Mouse (Mus musculus) bone marrow, adult 2 months (tissue): ENCODE measurements at regions not wholly inside any gene's neighbourhood (a gene's known extent, or its start where the extent isn't known, plus 50 kb on each side); places are given as distances from the start of the nearest gene placed in this dataset.

ENCODE experiments used
- H3K27ac ChIP-seq: fragments of 200-500 bp; 2 replicates; pipeline ENCODE4 v1.5.1; 2012; ENCODE audit warnings: low read depth, mild to moderate bottlenecking, control low read depth, inconsistent platforms, low read length; ENCODE audit not compliant: control insufficient read depth, poor library complexity, insufficient read depth
- H3K4me1 ChIP-seq: fragments of 200-500 bp; 2 replicates; pipeline ENCODE4 v1.6.1; 2011; ENCODE audit warnings: low read length; ENCODE audit not compliant: control insufficient read depth, insufficient read depth
- H3K4me3 ChIP-seq: fragments of 200-500 bp; replicated peaks from 2 replicates; pipeline ENCODE3; 2011; ENCODE audit warnings: mild to moderate bottlenecking, low read depth, low read length, control low read depth; ENCODE audit not compliant: control insufficient read depth
- CTCF ChIP-seq: fragments of 200-500 bp; IDR thresholded peaks from 2 replicates; pipeline ENCODE4 v1.5.1; 2011; ENCODE audit warnings: low read length, control low read depth; ENCODE audit not compliant: control insufficient read depth, insufficient read depth
- POLR2A ChIP-seq: fragments of 200-500 bp; IDR thresholded peaks from 2 replicates; pipeline ENCODE4 v1.6.1; 2011; ENCODE audit warnings: low read depth, mild to moderate bottlenecking, control low read depth, low read length, borderline replicate concordance; ENCODE audit not compliant: control insufficient read depth
- WGBS: fragments of 180-500 bp; shearing (Covaris S2); methylation state at CpG from one replicate; pipeline ENCODE4 v1.1.7; 2018; 5-methylcytosine and 5-hydroxymethylcytosine counted together

DNA sequence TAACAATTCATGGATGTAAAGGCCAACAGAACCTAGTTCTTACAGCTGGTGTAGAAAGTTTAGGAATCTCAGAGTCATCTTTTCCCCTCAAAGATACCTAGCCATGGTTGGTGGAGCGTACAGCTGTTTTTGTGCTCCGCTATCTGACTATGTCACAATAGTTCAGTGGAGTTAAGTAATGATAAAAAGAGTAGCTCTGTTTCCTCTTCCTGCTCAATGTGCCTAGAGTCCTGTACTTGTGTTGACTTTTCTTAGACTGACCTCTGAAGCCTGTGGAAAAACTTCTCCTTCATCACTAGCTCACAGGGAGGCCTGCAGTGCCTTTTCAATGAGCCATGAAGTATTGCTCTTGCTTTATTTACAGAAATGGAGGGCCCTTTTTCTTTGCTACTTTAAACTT lies 232.1 kb downstream of the Gm11146 start:
- Histone ChIP-seq H3K4me3 (no peak overlapping the region), H3K4me1 (no peaks in the 10 kb centered on the region), H3K27ac (no peak overlapping the region)
- TF ChIP-seq POLR2A, result no peak
- no peak for TF ChIP-seq CTCF
- WGBS, result 57% methylated on average over 2 of the region's 2 CpGs

DNA sequence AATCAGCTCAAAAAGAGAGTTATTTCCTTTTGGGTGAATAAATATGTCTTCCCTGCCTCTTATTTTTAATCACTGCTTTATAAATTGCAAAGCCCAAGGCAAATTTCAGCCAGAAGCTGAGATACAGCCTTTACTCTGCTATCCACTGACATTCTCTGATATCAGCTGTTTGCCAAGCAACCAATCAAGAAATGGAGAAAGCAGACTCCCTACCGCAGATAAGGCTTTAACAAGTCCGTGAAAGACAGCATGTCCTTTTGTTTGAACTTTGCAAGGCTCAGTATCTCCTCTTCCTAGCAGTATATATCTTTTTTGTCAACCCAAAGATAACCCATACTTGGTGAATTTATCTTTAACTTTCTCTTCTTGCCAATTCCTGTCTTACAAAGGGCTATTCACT lies 236.6 kb downstream of the Gm11146 start:
- Histone ChIP-seq H3K4me3 (no peak overlapping the region), H3K4me1 (no peaks in the 10 kb centered on the region), H3K27ac (no peak overlapping the region)
- TF ChIP-seq CTCF, result no peak
- no peak for TF ChIP-seq POLR2A
- 74% methylated on average over 2 of the region's 2 CpGs for WGBS

DNA sequence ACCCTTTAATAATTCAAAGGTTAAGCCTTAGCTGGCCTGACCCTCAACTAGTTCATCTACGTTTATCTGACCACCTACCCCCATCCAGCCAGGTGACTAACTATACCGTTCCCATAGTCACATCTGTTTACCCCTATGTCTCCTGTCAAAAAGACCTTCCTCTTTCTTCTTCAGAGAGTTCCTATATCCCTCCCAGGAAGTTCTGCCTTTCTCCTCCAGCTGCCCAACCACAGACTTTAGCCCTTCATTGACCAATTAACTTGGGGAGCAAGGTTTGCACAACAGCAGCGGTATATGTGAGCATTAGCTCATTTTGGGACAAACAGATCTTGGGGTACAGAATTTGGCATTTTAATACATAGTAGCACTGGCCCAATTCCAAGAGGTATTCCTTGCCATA lies 237.5 kb downstream of the Gm11146 start:
- H3K27ac ChIP-seq, result no peak overlapping the region
- TF ChIP-seq POLR2A (no peak), CTCF (no peak)
- H3K4me1 ChIP-seq, result no peaks in the 10 kb centered on the region
- no peak overlapping the region for H3K4me3 ChIP-seq
- WGBS, result 47% methylated on average over 3 of the region's 3 CpGs

DNA sequence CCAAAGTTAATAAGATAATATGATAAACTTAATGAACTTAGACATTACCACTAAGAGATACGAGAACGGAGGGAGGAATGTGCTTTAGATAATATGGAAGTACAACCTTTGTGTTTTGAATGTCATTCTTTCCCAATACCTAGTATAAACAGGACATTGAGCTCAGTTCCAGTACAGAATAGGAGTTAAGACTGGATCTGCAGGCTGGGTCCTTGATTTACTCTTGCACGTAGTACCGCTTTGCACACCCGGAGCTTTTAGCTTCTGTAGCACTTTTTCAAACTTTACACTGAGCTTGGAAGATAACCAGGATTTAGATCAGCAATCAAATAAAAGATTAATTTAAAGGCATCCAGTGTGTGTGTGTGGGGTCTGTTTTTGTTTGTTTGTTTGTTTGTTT lies 242.7 kb downstream of the Gm11146 start:
- H3K27ac ChIP-seq, result no peak overlapping the region
- no peak overlapping the region for H3K4me3 ChIP-seq
- no peaks in the 10 kb centered on the region for H3K4me1 ChIP-seq
- TF ChIP-seq POLR2A (no peak), CTCF (no peak)
- 89% methylated on average over 5 of the region's 5 CpGs for WGBS

DNA sequence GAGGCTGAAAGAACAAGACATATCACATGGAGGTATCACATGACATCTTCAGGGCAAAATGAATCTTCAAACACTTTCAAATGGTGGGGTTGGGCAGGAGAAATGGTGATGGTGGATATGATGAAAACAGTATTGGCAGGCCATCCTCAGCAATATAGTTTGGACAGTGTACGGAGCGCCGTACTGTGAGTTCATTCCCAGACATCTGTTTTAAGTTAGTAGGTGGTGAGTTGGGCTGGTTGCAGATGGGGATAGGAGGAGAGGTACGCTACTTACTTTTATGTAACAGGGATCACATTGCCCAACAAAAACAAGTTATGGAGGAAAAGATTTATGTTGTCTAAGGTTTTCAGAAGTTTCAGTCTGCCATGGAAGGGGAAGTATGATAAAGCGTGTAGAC lies 246.6 kb downstream of the Gm11146 start:
- TF ChIP-seq POLR2A (no peak), CTCF (no peak)
- WGBS, result 83% methylated on average over 5 of the region's 5 CpGs
- Histone ChIP-seq H3K27ac (no peak overlapping the region), H3K4me1 (no peaks in the 10 kb centered on the region), H3K4me3 (no peak overlapping the region)

DNA sequence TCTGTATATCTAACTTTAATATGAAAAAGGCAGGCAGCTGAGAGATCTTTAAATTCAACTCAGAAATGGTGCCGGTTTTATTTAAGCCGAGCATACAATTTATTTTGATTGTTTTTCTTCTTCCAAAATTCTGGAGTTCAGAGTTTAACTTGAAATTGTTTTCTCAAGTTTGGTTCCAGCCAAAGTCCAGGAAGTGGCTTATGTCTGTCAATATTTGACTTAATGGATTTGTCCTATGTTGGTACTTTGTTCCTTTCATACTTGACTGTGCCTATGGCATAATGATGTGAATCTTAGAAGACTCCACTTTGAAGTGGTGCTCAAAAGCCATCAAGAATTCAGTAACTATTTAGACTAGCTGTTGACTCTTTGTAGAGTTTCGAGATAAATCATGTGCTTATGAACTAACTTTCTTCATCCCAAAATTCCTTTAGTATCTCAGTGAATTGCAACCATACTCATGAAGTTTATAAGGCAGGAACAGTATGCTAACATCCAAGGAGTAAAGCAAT lies 247.6 kb downstream of the Gm11146 start:
- TF ChIP-seq CTCF (no peak), POLR2A (no peak)
- Histone ChIP-seq H3K4me3 (no peak overlapping the region), H3K4me1 (no peaks in the 10 kb centered on the region), H3K27ac (no peak overlapping the region)
- WGBS, result 80% methylated on average over 3 of the region's 3 CpGs

DNA sequence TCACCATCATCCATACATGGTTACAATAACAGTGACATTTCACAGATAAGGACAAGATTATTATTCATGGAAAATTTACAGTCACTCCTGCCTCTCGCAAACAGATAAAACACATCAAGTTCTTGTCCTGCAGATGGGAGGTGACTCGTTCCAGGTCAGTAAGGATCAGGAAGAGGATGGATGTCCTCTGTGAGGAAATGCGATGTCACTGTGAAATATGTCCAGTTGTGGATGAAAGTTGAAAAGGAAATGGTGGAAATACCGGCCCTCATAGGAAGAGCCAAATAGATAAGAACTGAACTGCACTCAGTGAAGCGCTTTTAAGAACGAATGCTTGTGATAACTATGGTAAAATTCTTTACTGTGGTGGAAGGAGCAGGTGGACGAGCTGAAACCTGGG lies 255.8 kb downstream of the Gm11146 start:
- H3K27ac ChIP-seq, result no peak overlapping the region
- H3K4me3 ChIP-seq, result no peak overlapping the region
- no peaks in the 10 kb centered on the region for H3K4me1 ChIP-seq
- TF ChIP-seq CTCF (no peak), POLR2A (no peak)
- 61% methylated on average over 7 of the region's 7 CpGs for WGBS

DNA sequence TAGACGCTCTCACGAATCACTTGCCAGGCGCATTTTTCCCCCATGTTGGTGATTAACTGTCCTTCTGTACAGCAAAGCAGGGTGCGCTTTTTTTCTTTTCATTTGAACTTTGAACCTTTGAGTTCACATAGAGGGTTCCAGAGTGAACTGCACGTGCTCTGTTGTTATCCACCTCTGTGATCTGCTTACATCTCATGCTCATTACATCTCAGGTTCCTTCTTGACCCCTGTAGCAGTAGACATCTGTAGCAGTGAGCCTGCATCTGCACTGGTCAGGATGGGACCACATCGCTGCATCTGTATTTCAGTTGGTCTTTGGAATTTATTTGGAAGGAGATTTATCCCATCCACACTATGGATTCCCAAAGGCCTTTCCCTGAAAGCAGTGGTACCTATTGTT lies 269.6 kb downstream of the Gm11146 start:
- Histone ChIP-seq H3K4me3 (no peak overlapping the region), H3K27ac (no peak overlapping the region), H3K4me1 (no peaks in the 10 kb centered on the region; the same call in 1 of the 2 replicates)
- TF ChIP-seq POLR2A (no peak), CTCF (no peak)
- WGBS, result 84% methylated on average over 6 of the region's 6 CpGs

DNA sequence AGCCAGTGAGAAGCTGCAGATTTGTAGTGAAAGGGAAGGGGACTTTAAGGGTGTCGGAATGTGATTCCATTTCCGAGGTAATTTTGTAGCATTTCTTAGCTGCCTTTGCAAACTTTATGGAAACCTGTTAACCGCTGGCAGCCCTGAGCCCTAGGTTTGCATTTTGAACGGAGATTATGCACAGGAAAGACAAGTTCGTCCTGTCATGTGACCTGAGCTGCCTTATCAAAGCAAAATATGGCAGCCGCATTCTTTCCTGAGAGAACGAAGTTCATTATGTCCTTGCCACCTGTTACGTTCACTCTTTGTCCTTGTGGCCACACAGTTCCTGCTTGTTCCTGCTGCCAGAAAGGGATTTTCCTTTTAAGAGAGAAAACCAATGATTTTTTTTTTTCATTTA lies 270.9 kb downstream of the Gm11146 start:
- TF ChIP-seq POLR2A (no peak), CTCF (no peak)
- H3K27ac ChIP-seq, result no peak overlapping the region
- H3K4me3 ChIP-seq, result no peak overlapping the region
- no peaks in the 10 kb centered on the region; the same call in 1 of the 2 replicates for H3K4me1 ChIP-seq
- 2% methylated on average over 8 of the region's 8 CpGs for WGBS
